Mouse (Mus musculus) T-helper 1 cell (primary cell): ENCODE measurements around the gene Ddx28.

ENCODE experiments used
- in situ Hi-C: fragments of 300-600 bp; cut with MboI, MseI; formaldehyde crosslinking; loops from one replicate; pipeline ENCODE4 v1.15.1; 2025; ENCODE audit warnings: high pct_unique_total_duplicates

Gene Ddx28

DNA sequence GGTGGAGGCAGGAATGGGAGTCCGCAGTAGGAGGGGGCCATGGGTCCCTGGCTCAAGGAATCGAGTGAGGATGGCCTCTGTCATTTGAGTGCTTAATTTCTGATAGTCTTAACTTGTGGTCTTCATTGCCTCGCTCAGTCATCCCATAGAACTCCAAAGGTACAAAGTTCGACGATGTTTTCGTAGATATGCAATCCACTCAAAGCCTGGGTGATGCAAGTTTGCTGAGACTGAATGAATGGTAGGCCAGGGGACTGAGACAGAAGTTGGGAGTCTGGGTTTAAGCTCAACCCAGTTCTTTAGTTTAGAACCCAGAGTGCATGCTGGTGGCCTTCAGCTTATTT is at the start of gene Ddx28:
Ddx28 (minus strand) TSS at position 240 of the 344 bp plus-strand sequence.
- in situ Hi-C loops: no loop called here

DNA sequence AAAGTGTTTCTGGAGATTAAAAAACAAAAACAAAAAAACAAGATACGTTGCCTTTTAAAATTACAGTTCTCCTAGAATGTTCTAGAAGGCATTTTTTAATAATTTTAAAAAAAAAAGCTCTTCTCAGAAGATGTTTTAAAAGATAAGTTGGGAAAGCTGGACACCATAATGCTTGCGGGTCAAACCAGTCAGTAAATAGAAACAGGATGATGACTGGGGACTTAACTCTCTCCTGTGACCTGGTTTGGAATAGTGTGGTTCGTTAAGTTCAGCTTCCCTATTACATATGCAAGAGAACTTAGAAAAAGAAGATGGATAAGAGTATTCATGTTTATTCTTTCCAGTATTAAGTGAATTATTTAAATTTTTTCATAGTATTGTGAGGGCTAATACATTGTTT is 48.8 kb upstream of the Ddx28 start:
- in situ Hi-C loops: no loop called here

DNA sequence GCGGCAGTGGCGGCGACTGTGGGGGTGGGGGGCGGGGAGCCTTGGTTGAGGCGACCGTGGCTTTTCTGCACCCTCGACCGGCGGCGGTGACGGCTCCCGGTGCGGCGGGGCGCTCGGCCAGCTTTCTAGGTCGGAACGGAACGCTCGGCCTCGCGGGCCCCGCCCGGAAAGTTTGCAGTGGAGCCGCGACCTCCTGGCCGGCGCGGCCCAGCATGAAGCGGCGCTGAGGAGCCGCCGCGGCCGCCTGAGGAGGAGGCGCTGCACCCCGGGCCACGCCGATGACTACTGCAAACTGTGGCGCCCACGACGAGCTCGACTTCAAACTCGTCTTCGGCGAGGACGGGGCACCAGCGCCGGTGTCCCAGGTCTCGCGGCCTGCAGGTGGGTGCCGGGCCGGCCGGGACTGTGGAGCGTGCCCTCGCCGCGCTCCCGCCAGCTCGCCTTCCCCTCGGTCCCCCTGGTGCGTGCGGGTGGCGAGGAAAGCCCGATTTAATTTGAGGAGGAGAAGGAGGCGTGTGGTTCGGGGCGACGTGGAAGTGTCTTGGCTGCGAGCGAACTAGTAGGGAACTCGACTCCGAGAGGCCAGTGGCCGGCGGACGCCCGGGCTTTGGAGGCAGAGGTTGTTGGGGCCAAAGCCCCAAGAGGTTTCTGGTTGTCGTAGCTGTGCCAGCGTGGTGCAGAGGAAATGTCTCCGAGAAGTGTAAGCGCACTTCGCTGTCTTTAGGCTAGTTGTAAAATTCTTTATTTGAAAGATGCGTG is 48.1 kb upstream of the Ddx28 start:
- in situ Hi-C loops: no loop called here

DNA sequence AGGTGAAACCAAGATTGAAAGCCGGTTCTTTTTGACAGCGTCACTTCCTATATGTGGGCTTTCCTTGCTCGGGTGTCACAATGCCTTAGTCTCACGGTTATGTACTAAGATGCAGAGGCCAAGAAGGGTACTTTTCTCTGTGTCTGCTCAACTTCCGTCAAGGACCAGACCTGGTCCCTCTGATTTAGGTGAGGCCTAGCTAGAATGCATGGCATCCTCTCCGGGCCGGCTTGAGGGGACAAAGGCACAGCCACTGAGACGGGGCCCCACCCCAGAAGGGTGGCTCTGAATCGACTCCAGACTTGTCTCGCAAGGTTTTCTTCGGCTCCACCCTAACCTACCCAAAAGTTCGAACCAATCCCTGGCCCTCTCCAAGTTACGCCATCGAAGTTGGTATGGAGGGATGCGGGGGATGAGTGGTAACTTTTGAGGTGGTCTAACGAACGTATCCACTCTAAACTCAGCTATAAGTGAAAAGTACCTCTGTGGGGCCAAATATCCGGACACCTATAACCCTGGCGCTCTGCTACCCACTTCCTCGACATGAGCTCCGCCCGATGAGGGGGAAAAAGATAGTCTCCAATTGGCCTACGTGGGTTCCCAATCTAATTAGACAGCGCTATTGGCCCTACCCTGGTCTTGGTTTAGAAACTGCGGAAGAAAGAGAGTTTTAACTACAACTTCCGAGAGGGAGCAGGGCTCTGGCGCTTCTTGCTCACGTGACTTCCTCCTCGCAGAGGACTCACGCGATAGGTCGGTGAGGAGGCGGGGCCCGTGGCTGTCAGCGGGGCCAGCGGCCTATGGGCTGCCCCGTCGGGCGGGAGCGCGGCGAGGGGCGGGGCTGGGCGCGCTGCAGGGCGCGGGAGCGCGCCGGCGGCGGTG is 47.3 kb upstream of the Ddx28 start, which contains the start of gene Nfatc3:
Nfatc3 (plus strand) TSS at position 110 of the 882 bp plus-strand sequence.
- in situ Hi-C loops: no loop called here

DNA sequence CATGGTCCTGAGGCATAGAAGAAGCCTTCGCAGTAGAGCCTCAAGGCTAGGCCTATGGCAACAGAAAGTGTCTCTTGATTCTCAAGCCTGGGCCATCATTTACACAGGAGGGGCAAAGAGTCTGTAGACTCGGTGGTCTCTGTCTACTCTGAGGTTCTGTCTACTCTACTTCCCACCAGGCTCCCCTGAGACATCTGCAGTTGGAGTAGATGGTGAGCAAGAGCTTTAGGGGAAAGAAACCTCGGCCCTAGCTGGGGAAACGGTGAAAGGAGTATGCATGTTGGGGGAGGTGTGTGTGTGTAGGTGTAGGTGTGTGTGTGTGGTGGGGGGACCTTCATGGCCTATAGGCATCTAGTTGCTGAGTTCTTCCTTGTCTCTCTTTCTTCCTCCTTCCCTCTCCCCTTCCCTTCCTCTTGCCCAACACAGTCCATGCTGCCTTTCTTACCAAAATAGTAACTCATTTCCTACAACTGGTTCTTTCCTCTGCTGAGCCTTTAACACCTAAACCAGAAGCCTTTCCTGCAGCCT is 44.8 kb upstream of the Ddx28 start:
- in situ Hi-C loops: no loop called here

DNA sequence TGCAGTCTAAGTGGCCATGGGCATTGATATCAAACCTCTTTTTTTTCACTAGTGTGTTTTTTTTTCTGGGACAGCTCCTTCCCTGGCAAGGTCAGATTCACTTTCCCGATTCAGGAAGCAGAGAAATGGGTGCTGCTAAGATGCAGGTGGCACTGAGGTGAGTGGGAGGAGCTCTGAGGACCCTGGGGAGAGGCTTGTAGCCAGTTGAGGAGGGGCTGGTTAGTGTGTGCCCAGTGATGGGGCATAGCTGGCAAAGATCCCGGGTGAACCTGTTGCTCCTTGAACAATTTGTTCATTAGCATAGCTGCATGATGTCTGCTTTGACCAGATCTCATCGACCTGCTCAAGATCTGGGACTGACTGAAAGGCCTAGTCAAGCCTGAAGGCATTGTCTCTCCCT is 43.4 kb upstream of the Ddx28 start:
- in situ Hi-C loops: no loop called here

DNA sequence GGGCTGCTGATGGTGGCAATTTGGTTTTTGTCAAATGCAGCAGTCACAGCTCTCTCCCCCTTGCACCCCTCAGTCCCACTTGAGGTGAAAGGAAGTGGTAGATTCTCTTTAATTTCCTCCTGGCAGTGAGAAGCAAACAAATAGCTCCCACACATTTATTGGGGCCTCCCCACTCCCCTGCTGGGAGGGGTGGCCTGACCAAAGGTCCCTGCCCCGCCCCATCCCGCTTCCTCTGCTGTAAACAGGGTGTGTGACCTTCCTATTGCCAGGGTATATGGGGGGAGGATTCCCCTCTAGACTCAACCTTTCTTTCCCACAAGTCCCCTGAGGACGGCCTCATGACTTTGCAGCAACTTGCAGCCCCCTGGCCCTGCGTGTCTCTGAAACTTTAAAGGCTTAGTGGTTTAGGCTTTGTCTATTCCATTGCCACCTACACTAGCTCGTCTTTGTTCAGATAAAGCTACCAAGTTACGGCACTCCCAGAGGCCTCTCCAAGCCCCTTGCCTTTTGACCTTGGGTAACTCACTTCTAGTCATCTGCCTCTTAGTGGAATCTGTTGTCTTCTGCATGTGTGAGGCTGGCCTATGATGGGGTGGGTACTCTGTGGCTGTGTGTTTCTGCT is 42.6 kb upstream of the Ddx28 start:
- in situ Hi-C loops: no loop called here

DNA sequence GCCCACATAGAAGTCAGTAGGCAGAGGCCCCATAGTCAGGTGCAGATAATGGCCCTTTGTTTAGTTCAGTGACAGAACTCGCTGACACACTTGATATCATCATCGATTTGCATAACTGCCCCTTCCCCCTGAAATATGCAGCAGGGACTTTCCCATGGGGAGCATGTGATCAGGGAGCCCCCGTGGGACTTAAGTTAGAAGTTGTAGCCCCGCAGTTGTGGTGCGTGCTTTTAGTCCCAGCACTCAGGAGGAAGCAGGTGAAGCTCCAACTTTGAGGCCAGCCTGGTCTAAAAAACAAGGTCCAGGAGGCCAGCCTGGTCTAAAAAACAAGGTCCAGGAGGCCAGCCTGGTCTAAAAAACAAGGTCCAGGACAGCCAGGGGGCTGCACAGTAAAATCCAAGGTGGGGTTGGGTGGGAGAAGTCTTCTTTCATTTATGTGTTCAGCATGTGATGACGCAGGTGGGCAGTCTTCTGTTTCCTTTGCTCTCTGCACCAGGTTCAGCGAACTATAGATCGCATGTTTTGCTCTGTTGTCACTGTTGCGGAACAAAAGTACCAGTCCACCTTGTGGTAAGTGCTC is 40.9 kb upstream of the Ddx28 start:
- in situ Hi-C loops: no loop called here

DNA sequence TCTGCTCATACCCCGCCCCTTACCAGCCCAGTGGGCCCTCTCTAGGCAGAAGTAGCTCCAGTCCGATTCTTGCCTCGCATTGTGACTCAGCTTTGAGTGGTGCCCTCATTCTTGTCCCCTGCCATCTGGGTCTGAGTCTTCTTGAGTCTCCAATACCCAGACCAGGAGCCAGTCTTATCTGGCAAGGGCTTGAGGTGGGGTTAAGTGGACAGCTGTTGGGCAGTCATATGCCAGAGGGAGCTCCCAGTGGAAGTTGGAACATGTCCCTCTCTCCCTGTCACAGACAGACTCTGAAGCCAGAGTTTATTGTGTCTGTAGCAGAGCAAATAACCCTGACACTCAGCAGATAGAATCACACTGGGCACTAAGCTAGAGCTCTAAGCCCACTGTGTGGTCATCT is 39.4 kb upstream of the Ddx28 start:
- in situ Hi-C loops: no loop called here

DNA sequence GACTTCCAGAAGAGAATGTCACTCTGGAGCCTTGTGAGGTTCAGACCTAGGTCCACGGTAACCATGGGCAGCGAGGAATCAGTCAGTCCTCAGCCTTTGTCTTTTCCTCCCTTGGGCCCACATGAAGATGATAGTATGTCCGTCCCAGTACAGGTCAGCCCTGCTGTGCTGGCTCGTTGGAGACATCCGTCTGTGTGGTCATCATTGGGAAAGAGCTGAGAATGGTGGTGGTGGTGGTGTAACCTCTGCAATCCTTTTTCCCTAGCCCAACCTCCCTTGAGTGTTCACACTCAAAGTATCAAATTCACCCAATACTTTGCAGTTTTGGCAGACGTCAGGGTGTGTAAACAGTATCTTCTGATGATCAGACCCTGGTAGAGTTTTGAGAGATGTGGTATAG is 38.2 kb upstream of the Ddx28 start:
- in situ Hi-C loops: no loop called here

DNA sequence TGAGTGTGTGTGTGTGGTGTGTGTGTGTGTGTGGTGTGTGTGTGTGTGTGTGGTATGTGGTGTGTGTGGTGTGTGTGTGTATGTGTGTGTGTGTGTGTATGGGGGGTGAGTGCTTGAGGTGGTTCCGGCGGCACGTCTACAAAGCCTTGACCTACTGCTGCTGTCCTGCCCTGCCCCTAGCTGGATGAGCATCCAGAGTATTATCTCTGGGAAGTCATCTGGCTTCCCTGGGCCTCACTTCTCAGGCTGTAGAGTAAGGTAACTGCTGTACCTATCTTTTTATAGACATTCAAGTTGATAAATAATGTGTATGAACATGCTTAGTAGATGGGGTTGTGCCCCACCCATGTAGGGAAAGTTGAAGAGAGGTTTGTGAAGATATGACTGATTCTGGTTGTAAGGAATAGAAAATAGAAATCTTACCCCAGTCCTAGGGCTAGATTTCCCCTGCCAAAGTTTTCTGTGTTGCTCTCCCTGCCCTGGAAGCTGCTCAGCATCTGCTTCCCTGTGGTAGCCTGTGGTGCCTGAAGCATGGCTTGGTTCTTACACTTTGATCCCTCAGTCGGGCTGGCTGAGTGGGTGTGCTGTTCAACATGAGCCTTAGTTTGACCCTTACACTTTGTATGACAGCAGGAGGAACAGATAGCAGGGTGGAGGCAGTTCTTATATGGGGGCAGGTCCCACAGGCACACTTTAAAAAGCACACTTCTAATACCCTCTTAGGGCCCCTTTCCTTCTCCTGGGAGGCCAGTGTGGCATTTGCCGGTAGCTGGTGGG is 36.4 kb upstream of the Ddx28 start:
- in situ Hi-C loops: no loop called here

DNA sequence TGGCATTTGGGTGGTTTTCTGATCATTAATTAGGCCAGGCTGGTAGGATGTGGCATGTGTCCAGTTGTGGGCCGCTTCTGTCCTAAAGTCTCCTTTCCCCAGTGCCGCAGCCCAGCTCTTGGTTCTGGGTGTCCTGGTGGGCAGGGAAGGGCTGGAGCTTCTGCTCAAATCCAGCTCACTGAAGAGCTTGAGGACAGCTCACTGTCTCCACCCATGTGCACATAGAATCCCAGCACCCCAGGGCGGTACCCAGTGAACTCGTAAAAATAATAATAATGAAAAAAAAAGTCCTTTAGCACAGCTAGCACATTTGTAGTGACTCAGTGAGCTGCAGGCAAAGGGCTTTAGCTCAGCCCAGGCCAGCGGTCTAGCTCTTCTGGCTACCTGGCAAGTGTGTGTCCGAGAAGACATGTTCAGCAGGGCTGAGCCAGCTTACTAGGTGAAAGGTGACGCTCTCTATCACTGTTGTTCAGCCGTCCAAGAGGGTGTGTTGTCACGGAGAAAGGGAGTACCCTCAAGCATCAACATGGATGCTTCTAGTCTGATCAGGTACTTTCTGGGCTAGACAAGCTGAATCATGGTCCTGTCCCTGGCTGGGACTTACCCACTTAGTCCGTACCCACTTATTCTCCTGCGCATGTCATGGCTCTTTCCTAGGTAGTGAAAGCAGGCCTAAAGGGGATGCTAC is 35.3 kb upstream of the Ddx28 start:
- in situ Hi-C loops: no loop called here

DNA sequence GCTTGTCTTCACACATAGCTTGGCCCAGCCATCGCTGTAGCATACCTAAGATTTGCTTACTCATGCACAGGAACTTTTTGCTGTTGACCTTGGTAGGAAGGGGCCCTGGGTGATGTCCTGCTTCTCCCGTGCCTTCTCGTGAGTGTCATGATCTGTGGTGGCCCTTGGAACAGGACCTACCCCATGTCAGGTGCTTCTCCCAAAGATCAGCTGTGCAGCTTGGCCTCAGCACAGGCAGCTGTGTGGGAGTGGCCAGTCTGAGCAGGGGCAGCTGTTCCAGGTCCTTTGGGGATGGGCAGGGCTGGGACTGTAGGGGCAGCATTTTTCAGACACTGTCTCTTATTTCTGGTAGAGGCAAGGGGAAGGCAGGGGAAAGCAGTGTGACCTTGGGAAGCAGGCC is 32.5 kb upstream of the Ddx28 start:
- in situ Hi-C loops: no loop called here

DNA sequence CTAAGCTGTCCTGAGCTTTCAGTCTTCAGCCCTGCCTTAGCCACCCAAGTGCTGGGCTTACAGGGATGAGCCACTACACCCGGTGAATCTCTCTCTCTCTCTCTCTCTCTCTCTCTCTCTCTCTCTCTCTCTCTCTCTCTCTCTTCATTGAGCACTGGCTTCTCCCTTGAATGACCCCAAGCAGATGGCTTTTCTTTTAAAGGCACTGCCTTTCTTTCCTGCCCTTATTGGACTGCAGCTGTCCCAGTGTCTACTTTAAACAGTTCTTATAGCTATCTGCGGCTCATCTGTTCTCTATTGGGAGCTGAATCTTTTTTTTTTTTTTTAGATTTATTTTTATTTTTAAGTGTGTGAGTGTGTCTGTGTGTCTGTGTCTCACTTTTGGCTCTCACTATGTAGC is 31.4 kb upstream of the Ddx28 start:
- in situ Hi-C loops: no loop called here

DNA sequence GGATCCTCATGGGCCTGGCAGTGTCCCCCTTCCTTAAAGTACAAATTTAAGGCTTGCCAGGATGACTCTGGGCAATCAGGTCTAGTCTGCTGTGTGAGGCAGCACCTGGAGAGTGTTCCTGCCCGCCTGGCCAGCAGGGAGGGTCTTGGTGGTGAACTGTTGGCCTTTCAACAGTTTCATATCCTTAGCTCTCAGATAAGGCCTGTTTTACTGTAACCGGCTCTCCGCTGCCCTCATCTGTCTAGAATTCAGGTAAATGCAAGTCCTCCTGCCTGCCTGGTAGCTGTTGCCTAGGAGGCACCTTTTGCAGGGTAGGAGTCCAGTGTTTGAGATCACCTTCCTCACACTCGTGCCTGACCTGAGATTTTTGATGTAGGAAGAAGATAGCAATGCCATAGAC is 28.5 kb upstream of the Ddx28 start:
- in situ Hi-C loops: no loop called here

DNA sequence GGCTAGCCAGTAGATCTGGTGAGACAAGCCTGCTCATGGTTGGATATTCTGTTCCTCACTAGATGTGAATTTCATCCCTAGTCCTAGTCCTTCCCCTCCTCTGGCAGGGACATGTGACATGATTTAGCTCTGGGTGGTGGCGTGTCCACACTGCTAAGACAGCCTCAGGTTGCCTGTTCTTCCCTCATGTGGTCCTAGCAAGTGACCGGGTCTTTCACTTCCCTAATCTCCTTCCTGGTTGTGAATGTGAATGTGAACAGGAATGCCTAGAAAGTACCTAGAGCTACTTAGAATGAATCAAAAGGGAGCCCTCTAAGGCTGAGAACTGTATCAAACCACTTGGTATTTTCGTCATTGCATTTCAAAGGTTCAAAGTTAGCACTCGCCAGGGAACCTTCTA is 27.9 kb upstream of the Ddx28 start:
- in situ Hi-C loops: no loop called here

DNA sequence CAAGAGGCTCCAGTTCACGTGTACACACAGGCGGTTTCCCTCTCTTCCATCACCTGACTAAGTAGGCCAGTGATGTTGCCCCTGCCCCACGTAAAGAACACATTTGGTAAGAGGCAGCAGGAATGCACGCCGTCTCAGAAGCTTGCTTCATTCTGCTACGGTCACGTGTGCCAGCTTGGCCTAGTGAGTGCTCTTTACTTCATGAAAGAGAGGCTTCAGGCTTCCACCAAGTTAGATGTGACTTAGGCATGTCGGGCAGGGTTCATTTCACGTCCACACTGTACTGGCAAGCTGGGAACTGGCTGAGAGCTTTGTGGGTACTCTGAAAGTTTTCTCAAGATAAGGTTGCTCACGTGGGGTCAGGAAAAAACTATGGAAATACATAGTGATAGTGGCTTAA is 27.0 kb upstream of the Ddx28 start:
- in situ Hi-C loops: no loop called here

DNA sequence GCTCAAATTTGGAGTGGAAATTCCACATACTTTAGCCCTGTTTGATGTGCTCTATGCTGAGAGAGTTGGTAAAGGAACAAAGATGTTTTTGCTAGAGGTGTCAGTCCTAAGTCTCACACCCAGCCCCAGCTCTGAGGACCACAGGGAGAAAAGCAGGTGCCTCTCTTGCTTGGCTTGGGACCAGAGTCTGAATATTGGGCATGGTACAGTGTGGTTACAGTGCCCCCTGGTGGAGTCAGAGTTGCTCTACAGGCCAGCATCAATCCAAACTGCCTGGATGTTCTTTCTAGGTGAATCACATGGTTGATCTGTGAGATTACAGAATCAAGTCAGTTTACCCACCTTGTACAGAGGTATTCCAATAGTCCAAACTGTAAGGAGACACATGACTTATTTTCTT is 10.8 kb upstream of the Ddx28 start:
- in situ Hi-C loops: loop anchor here (5.0 kb wide), 1 partner anchor 35 kb away; no protein-coding TSS in a partner anchor

DNA sequence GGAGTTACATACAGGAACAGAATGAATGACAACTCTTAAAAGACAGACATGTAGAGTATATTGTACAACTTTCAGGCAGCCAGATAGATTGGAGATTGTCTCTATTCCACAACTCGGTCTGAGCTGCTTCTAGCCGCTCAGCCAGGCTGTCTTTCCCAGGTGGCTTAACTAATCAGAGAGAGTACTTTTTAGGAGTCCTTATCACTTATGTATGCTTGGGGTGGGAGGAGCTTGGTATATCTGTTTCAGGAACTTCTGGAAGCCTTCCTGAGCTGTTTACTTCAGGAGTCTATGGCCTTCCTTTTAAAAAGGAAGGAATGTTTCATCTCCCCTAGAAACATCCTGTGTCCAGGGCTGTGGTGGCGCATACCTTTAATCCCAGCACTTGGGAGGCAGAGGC is 6.4 kb upstream of the Ddx28 start:
- in situ Hi-C loops: no loop called here

DNA sequence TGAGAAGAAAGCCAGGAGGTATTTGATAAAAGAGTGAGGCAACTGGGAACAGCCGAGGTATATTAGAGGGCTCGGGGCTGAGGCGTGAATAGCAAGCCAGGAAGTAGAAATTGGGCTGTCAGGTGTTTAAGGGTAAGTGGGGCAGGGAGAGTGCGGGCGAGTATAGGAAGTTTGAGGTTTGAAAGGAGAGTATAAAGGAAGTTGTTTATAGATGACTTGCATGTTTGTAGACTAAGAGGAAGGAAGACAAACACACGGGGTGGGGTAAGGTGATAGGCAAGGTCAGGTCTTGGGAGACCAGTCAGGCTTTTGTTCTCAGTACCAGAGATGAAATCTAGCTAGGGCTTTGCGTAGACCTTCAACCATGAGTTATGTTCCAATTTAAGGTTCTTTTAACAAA is 5.4 kb upstream of the Ddx28 start:
- in situ Hi-C loops: no loop called here

DNA sequence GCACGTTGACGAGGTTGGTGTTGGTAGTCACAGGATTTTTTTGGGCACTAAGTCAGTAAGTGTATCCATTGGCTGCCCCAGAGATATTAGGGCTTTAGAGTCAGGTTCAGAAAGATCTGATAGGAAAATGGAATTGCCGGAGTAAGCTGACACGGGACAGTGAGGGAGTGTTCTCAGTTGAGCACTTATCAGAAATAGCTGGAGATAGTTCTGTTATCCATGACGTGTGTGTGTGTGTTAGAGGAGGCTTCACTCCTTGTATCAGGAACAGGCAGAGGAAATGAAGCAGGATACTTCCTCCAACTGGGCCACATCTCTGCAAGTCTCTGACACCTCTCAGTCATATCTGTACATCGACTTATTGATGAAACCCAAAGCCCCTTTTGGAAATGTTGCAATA is 4.6 kb upstream of the Ddx28 start:
- in situ Hi-C loops: no loop called here
